Mouse (Mus musculus): ENCODE measurements around the gene Tekt1. TPM values are rescaled to one million over a fixed set of nuclear protein-coding genes. Genes with fewer than 3 reads are reported as not detected.
A peak's percentile ranks its signal among the peaks of the same experiment; 100 is the strongest.

Gene Tekt1
- polyA plus RNA-seq, 1 experiment from 2014 or later, result 17.8 TPM

DNA sequence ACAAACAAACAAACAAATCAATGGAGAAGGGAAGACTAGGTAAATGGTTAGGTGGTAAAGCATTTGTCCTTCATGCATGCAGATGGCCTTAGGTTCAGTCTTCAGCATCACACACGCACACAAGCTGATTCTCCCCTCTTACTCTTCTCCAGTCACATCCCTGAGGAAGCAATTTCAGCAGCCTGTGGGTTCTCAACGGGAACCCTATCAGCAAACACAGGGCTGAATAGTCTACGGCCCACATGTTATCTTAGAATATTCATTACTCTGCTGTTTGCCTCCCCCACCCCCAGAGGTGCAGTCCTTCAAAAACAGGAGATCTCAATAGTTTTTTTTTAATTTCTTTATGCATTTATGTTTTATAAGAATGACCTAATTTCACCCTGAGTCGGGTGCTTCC is 51.8 kb downstream of the Tekt1 start:
- no peak overlapping the region for H3K4me3 ChIP-seq (ENCODE audit: low read length)

DNA sequence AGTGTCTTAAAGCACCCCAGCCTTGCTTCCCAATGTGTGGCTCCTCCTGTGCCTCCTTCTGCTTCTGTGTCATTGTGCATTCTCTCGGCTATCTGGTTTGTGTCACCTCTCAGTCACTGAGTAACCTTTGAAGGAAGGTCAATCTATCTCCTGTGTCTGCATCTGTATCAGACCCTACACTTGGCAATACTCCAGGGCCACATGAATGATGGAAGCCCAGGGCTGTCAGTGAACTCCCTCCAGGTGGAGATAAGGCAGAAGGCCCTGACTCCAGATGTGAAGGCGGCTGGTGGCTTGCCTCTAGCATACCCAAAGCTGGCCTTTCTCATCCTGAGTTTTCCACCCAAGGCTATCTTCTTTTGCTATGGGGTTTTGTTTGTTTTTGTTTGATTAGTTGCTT is 53.3 kb downstream of the Tekt1 start:
- no peak for ATAC-seq (ENCODE audit: low read depth)

More for the DNA sequence above, 51.8 kb downstream of the Tekt1 start:
- no peak overlapping the region for H3K27ac ChIP-seq (ENCODE audit: low read length)
- no peak for ATAC-seq (ENCODE audit: low read depth)
- no peak overlapping the region for H3K9ac ChIP-seq (ENCODE audit: low read length)
- H3K36me3 ChIP-seq (ENCODE audit: control insufficient read depth, insufficient read depth, low read length), result no peaks in the 10 kb centered on the region
- no peak overlapping the region for H3K4me2 ChIP-seq (ENCODE audit: low read depth, low read length)
- H3K9me3 ChIP-seq (ENCODE audit: control insufficient read depth, low read length), result no peaks in the 10 kb centered on the region
- WGBS, result 68% methylated on average over 4 of the region's 4 CpGs
- peaks cover 3% of the 10 kb centered on the region; the same call in 1 of the 2 replicates for H3K4me1 ChIP-seq (replicated peaks; ENCODE audit: control insufficient read depth, insufficient read depth, low read length)
- H3K27me3 ChIP-seq (ENCODE audit: control insufficient read depth, insufficient read depth, low read depth, low read length), result peaks cover 19% of the 10 kb centered on the region

DNA sequence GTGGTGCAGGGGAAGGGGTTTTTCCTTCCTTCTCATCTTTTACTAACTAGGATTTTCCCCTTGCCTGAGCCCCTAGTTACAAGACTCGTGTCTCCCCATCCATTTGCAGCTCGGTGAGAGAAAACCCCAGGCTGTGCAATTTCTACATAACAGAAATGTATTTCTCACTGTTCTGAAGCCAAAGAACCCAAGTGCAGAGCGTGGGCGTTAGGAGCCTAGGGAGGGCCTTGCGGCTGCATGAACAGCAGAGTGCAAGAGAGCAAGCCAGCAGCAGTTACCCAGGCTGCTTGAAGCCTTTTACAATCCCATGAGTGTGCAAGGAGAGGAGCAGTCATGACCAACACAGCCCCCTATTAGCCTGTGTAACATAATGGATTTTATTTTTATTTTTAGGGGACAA is 54.8 kb downstream of the Tekt1 start:
- no peaks in the 10 kb centered on the region for H3K36me3 ChIP-seq (ENCODE audit: control insufficient read depth, insufficient read depth, low read length)
- no peaks in the 10 kb centered on the region for H3K27me3 ChIP-seq (ENCODE audit: control insufficient read depth, insufficient read depth, low read depth, low read length)
- no peaks in the 10 kb centered on the region for H3K9me3 ChIP-seq (ENCODE audit: control insufficient read depth, low read length)
- no peak overlapping the region for H3K4me2 ChIP-seq (ENCODE audit: low read depth, low read length)
- ATAC-seq (ENCODE audit: low read depth), result no peak
- H3K4me1 ChIP-seq (replicated peaks; ENCODE audit: control insufficient read depth, insufficient read depth, low read length), result no peaks in the 10 kb centered on the region
- whole genome bisulfite sequencing, result 74% methylated on average over 5 of the region's 5 CpGs
- no peak overlapping the region for H3K4me3 ChIP-seq (ENCODE audit: low read length)
- no peak overlapping the region for H3K27ac ChIP-seq (ENCODE audit: low read length)
- H3K9ac ChIP-seq (ENCODE audit: low read length), result no peak overlapping the region

More for the DNA sequence above, 53.3 kb downstream of the Tekt1 start:
- Histone ChIP-seq H3K9ac (ENCODE audit: low read length) (no peak overlapping the region), H3K4me3 (ENCODE audit: low read length) (no peak overlapping the region), H3K4me1 (replicated peaks; ENCODE audit: control insufficient read depth, insufficient read depth, low read length) (no peaks in the 10 kb centered on the region), H3K27me3 (ENCODE audit: control insufficient read depth, insufficient read depth, low read depth, low read length) (peaks cover 5% of the 10 kb centered on the region; the same call in 1 of the 2 replicates), H3K4me2 (ENCODE audit: low read depth, low read length) (no peak overlapping the region), H3K36me3 (ENCODE audit: control insufficient read depth, insufficient read depth, low read length) (no peaks in the 10 kb centered on the region), H3K9me3 (ENCODE audit: control insufficient read depth, low read length) (no peaks in the 10 kb centered on the region), H3K27ac (ENCODE audit: low read length) (no peak overlapping the region)
- 25% methylated on average over 2 of the region's 2 CpGs for WGBS

DNA sequence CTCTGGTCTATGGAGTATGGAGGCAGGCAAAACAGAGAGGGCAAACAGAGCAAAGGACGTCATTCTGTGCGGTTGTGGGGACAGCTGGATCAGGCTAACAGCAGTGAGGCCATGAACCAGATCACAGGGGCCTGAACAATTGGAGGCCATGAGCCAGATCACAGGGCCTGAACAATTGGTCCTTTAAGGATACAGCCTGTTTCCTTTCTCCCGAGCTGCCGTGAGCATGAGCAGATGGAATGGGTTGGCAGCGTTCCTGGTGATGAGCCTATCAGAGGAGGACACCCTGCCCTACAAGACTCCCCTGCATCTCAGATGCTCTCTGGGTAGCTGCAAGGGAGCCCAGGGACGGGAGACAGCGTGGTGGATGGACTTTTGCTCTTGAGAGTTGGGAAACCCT is 60.0 kb downstream of the Tekt1 start:
- H3K9ac ChIP-seq (ENCODE audit: low read length), result no peak overlapping the region
- H3K4me2 ChIP-seq (ENCODE audit: low read depth, low read length), result peak overlapping the region; percentile 55; the same call in 1 of the 2 replicates
- H3K4me3 ChIP-seq (ENCODE audit: low read length), result peak overlapping the region; percentile 41; the same call in 1 of the 2 replicates
- no peaks in the 10 kb centered on the region for H3K36me3 ChIP-seq (ENCODE audit: control insufficient read depth, insufficient read depth, low read length)
- H3K27ac ChIP-seq (ENCODE audit: low read length), result 0 out of 2 replicates have a peak overlapping the region, but pooled peaks have one; percentile 18
- no peaks in the 10 kb centered on the region for H3K27me3 ChIP-seq (ENCODE audit: control insufficient read depth, insufficient read depth, low read depth, low read length)
- no peaks in the 10 kb centered on the region for H3K9me3 ChIP-seq (ENCODE audit: control insufficient read depth, low read length)
- H3K4me1 ChIP-seq (replicated peaks; ENCODE audit: control insufficient read depth, insufficient read depth, low read length), result peaks cover 2% of the 10 kb centered on the region
- no peak for ATAC-seq (ENCODE audit: low read depth)
- 69% methylated on average over 7 of the region's 7 CpGs for WGBS

DNA sequence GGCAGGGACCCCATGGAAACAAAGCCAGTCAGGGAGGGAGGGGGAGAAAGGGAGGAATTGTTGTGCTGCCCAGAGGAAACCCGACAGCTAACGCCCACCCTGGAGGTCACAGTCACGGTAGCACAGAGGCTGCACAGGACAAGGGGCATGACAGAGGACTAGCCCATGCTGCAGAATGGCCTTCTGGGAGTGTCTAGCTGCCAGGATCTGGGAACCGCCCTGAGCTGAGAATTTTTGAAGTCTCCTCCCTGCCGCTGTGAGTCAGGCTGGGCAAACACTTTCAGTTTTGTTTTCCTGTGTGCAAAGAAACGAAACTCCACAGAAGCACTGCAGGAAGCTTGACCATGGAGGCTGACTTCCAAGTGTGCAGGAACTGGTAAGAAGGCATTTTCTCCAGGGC is 60.9 kb downstream of the Tekt1 start, which contains the start of gene Xaf1:
TSS of gene Xaf1 (plus strand) at position 296 of the 400 bp plus-strand sequence.
- WGBS, result 4% methylated on average over 6 of the region's 6 CpGs
- ATAC-seq (ENCODE audit: low read depth), result peak; percentile 96
- H3K27me3 ChIP-seq (ENCODE audit: control insufficient read depth, insufficient read depth, low read depth, low read length), result no peaks in the 10 kb centered on the region

More for the DNA sequence above, 60.9 kb downstream of the Tekt1 start, which contains the start of gene Xaf1:
- Histone ChIP-seq H3K4me2 (ENCODE audit: low read depth, low read length) (peak within 1 kb of the TSS; percentile 55), H3K27ac (ENCODE audit: low read length) (peak within 1 kb of the TSS; percentile 56), H3K4me3 (ENCODE audit: low read length) (peak within 1 kb of the TSS; percentile 41), H3K36me3 (ENCODE audit: control insufficient read depth, insufficient read depth, low read length) (no peaks in the 10 kb centered on the region), H3K4me1 (replicated peaks; ENCODE audit: control insufficient read depth, insufficient read depth, low read length) (peaks cover 2% of the 10 kb centered on the region), H3K9ac (ENCODE audit: low read length) (peak within 1 kb of the TSS; percentile 49), H3K9me3 (ENCODE audit: control insufficient read depth, low read length) (no peaks in the 10 kb centered on the region)

Small RNA genes within 50 kb of the gene (microRNA-seq; reads per million reads assigned to microRNA genes)
- not detected for gene Mir6338

Other genes starting within 250 kb of the Tekt1 start
- 2.3 and 2.9 TPM in 2 replicates for gene Pitpnm3, start 226.7 kb downstream of the Tekt1 start, polyA plus RNA-seq (2015; fragmentation: Nextera tagmentation; extraction: Ambion mirVana)
- 0.11 and 0.16 TPM in 2 replicates for gene Gm43951, start 155.6 kb downstream of the Tekt1 start, polyA plus RNA-seq (2015; fragmentation: Nextera tagmentation; extraction: Ambion mirVana)
- 16.1 and 17.0 TPM in 2 replicates for gene 4933427D14Rik, start 155.0 kb downstream of the Tekt1 start, polyA plus RNA-seq (2015; fragmentation: Nextera tagmentation; extraction: Ambion mirVana)
- 178 TPM in 2 replicates for gene Txndc17, start 154.9 kb downstream of the Tekt1 start, polyA plus RNA-seq (2015; fragmentation: Nextera tagmentation; extraction: Ambion mirVana)
- gene Med31, start 146.8 kb downstream of the Tekt1 start, polyA plus RNA-seq (2015; fragmentation: Nextera tagmentation; extraction: Ambion mirVana), result 48.1 and 51.4 TPM in 2 replicates
- gene Slc13a5, start 95.2 kb downstream of the Tekt1 start, polyA plus RNA-seq (2015; fragmentation: Nextera tagmentation; extraction: Ambion mirVana), result 0.35 TPM in 1 of 2 replicates, not detected in the other
- 7.3 and 7.4 TPM in 2 replicates for gene Xaf1, start 60.8 kb downstream of the Tekt1 start, polyA plus RNA-seq (2015; fragmentation: Nextera tagmentation; extraction: Ambion mirVana)
- not detected in 2 replicates for gene Fbxo39, start 48.0 kb downstream of the Tekt1 start, polyA plus RNA-seq (2015; fragmentation: Nextera tagmentation; extraction: Ambion mirVana)
- 133 and 136 TPM in 2 replicates for gene Smtnl2, start 49.3 kb upstream of the Tekt1 start, polyA plus RNA-seq (2015; fragmentation: Nextera tagmentation; extraction: Ambion mirVana)
- gene Ggt6, start 73.1 kb upstream of the Tekt1 start, polyA plus RNA-seq (2015; fragmentation: Nextera tagmentation; extraction: Ambion mirVana), result 0.19 TPM in 1 of 2 replicates, not detected in the other
- 106 and 126 TPM in 2 replicates for gene Mybbp1a, start 78.9 kb upstream of the Tekt1 start, polyA plus RNA-seq (2015; fragmentation: Nextera tagmentation; extraction: Ambion mirVana)
- 3.1 and 3.2 TPM in 2 replicates for gene Spns2, start 127.5 kb upstream of the Tekt1 start, polyA plus RNA-seq (2015; fragmentation: Nextera tagmentation; extraction: Ambion mirVana)
- gene Spns3, start 188.1 kb upstream of the Tekt1 start, polyA plus RNA-seq (2015; fragmentation: Nextera tagmentation; extraction: Ambion mirVana), result 0.09 and 0.25 TPM in 2 replicates
- gene Ube2g1, start 244.8 kb upstream of the Tekt1 start, polyA plus RNA-seq (2015; fragmentation: Nextera tagmentation; extraction: Ambion mirVana), result 58.3 and 67.2 TPM in 2 replicates